Mouse (Mus musculus) mesoderm, embryonic 11.5 days (tissue): ENCODE data around the gene Asb2.

ENCODE experiments used
- DNase-seq: peaks from one replicate; pipeline ENCODE4 v3.0.0-alpha.2; 2012; ENCODE audit warnings: low read depth, low spot score

Gene Asb2

GRCm38 (mm10) chr12:103355746-103356414 lies at the start of gene Asb2:
Asb2 (minus strand) TSS chr12:103356001.
- no peak for DNase-seq

- no peak for DNase-seq
Observed at GRCm38 (mm10) chr12:103404131-103404530, 48.3 kb upstream of the Asb2 start.

GRCm38 (mm10) chr12:103396751-103397150 lies 41.0 kb upstream of the Asb2 start:
- DNase-seq: no peak

- DNase-seq: no peak
Observed at GRCm38 (mm10) chr12:103395486-103396275, 39.9 kb upstream of the Asb2 start.

GRCm38 (mm10) chr12:103393528-103393927 lies 37.7 kb upstream of the Asb2 start:
- no peak for DNase-seq

GRCm38 (mm10) chr12:103391098-103391497 lies 35.3 kb upstream of the Asb2 start:
- DNase-seq: no peak

GRCm38 (mm10) chr12:103389982-103390381 lies 34.2 kb upstream of the Asb2 start:
- no peak for DNase-seq

GRCm38 (mm10) chr12:103389348-103389727 lies 33.5 kb upstream of the Asb2 start:
- DNase-seq: no peak

GRCm38 (mm10) chr12:103388505-103389347 lies 32.9 kb upstream of the Asb2 start, which contains the start of gene Otub2:
Otub2 (plus strand) TSS chr12:103388682.
- DNase-seq: peak; percentile 96

- DNase-seq: no peak
Observed at GRCm38 (mm10) chr12:103380226-103380625, 24.4 kb upstream of the Asb2 start.

GRCm38 (mm10) chr12:103376774-103377173 lies 21.0 kb upstream of the Asb2 start:
- no peak for DNase-seq

- DNase-seq: no peak
Observed at GRCm38 (mm10) chr12:103376124-103376523, 20.3 kb upstream of the Asb2 start.

- no peak for DNase-seq
Observed at GRCm38 (mm10) chr12:103373530-103374236, 17.9 kb upstream of the Asb2 start.

GRCm38 (mm10) chr12:103371711-103372110 lies 15.9 kb upstream of the Asb2 start:
- DNase-seq: peak; percentile 74

- DNase-seq: no peak
Observed at GRCm38 (mm10) chr12:103370861-103371260, 15.1 kb upstream of the Asb2 start.

GRCm38 (mm10) chr12:103368777-103369176 lies 13.0 kb upstream of the Asb2 start:
- no peak for DNase-seq

- no peak for DNase-seq
Observed at GRCm38 (mm10) chr12:103368326-103368669, 12.5 kb upstream of the Asb2 start.

- DNase-seq: peak; percentile 84
Observed at GRCm38 (mm10) chr12:103367620-103368325, 12.0 kb upstream of the Asb2 start.

- DNase-seq: no peak
Observed at GRCm38 (mm10) chr12:103367171-103367570, 11.4 kb upstream of the Asb2 start.

- DNase-seq: no peak
Observed at GRCm38 (mm10) chr12:103362336-103362735, 6.5 kb upstream of the Asb2 start.
